Mouse (Mus musculus) megakaryocyte, embryonic 14.5 days (primary cell): ENCODE results near the gene Mxd1. TPM values are rescaled to one million over a fixed set of nuclear protein-coding genes. Genes with fewer than 3 reads are reported as not detected.

Experiments
- H3K27me3 ChIP-seq: replicated peaks from 2 replicates; pipeline ENCODE3; 2012; ENCODE audit warnings: inconsistent platforms
- H3K36me3 ChIP-seq: replicated peaks from 2 replicates; pipeline ENCODE3; 2012; ENCODE audit warnings: low read length, inconsistent platforms, mixed read lengths
- H3K4me1 ChIP-seq: 2 replicates; pipeline ENCODE4 v1.6.1; 2012; ENCODE audit warnings: inconsistent platforms
- H3K4me3 ChIP-seq: replicated peaks from 2 replicates; pipeline ENCODE3; 2012; ENCODE audit warnings: moderate library complexity, mild to moderate bottlenecking, inconsistent platforms
- H3K9me3 ChIP-seq: 2 replicates; pipeline ENCODE4 v1.6.1; 2012; ENCODE audit warnings: inconsistent platforms
- FLI1 ChIP-seq: IDR thresholded peaks from 2 replicates; pipeline ENCODE4 v1.6.1; 2012; ENCODE audit warnings: low read length, inconsistent platforms, mixed read lengths
- GATA1 ChIP-seq: IDR thresholded peaks from 3 replicates; pipeline ENCODE4 v1.6.1; 2012; ENCODE audit warnings: mixed read lengths, low read length, inconsistent platforms, borderline replicate concordance
- polyA plus RNA-seq: library from polyadenylated mRNA; stranded (reverse); fragments of >175 nt; gene quantifications from 2 replicates; pipeline ENCODE4 v1.2.3, GENCODE M21; 2012; ENCODE audit warnings: low replicate concordance; ENCODE audit not compliant: insufficient read depth

Mxd1 gene
- polyA plus RNA-seq, 1 experiment: 47.5 TPM

DNA sequence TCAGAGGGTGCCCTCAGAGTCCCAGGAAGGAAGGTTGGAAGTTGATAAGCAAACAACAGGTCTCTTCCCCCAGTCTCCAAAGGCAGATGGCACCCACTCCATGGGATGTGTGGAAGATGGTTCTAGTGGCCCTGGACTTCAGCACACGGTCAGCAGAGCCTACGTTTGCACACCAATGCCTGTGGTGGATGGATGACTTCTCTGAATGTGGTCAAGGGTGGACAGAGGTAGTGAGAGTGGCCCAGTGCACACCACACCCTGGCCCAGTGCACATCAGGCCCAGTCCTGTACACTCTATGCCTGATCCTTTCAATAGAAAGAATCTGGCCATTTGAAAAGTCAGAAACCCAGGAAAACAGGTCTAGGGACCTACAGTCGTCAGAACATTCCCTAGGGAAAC is 10.5 kb downstream of the Mxd1 start:
- Histone ChIP-seq H3K9me3 (no peaks in the 10 kb centered on the region), H3K4me3 (no peak overlapping the region), H3K36me3 (peaks cover 97% of the 10 kb centered on the region), H3K27me3 (no peaks in the 10 kb centered on the region), H3K4me1 (peaks cover 94% of the 10 kb centered on the region)
- TF ChIP-seq GATA1: no peak
- TF ChIP-seq FLI1: no peak

DNA sequence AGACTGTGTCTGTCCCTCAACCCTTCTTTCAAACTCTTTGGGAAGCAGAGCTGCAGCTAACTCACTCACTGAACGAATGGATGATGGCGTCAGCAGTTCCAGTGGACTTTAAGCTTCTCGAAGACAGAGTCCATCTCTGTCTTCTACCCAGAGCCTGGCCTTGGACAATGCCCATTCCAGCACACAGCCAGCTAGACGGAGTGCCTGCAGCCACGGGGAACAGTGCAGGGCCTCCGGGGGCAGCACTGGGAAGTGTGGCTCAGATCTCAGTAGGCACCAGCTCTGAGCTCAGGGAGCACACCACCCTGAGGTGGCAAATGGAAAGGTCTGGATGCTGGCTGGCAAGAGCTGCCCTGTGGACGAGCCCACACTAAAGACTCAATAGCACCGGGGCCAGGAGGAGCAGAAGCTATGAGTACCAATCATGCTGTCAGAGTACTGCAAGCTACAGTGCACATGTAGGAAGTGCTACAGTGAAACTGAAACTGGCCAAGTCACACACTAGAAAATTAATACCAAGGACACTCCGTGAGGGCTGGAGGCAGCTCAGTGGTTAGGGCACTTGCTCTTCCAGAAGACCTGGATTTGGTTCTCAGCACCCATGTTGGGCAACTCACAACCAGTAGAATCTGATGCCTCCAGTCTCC is 14.6 kb downstream of the Mxd1 start:
- peaks cover 97% of the 10 kb centered on the region for H3K36me3 ChIP-seq

DNA sequence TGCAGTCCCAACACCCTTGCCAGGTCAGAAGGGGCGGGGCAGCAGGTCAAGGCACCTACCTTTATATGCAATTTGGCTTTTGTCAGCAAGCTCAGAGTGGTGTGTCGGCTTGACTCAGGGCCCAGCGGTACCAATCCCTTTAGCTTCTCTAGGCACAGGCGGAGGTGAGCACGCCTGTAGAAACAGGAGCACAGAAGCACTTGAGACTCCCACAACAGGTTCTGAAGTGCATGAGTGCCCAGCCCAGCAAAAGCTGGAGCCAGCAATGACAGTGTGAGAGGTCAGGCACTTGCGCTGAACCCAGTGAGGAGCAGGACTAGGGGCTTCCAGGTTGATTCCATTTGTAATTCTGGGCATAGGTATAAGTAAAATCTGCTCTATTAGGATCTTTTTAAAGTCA is 15.9 kb downstream of the Mxd1 start:
- no peaks in the 10 kb centered on the region for H3K27me3 ChIP-seq
- peaks cover 97% of the 10 kb centered on the region for H3K36me3 ChIP-seq
- H3K9me3 ChIP-seq: no peaks in the 10 kb centered on the region

More for the DNA sequence above, 14.6 kb downstream of the Mxd1 start:
- Histone ChIP-seq H3K27me3 (no peaks in the 10 kb centered on the region), H3K9me3 (no peaks in the 10 kb centered on the region), H3K4me3 (peak overlapping the region; percentile 26), H3K4me1 (peaks cover 92% of the 10 kb centered on the region)
- TF ChIP-seq GATA1 (no peak), FLI1 (no peak)

DNA sequence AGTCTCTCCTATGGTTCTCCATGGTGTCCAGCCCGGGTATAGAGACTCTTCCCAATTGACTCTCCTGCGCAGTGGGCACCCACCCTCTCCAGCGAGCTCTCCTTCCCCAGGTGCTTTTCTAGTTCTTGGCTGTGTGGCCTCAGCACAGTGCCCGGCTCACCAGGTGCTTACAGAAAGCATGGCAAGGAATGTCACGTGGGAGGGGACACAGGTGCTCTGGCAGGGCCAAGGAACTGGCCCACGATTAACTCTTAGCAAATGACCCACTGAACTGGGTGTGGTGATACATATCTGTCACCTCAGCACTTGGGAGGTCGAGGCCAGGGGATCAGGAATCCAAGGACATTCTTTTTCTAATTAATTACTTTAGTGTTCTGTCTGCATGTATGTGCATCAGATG is 22.8 kb downstream of the Mxd1 start:
- TF ChIP-seq GATA1 (no peak), FLI1 (no peak)
- peaks cover 98% of the 10 kb centered on the region for H3K4me1 ChIP-seq
- no peaks in the 10 kb centered on the region for H3K27me3 ChIP-seq
- no peak overlapping the region for H3K4me3 ChIP-seq
- peaks cover 64% of the 10 kb centered on the region for H3K36me3 ChIP-seq
- H3K9me3 ChIP-seq: no peaks in the 10 kb centered on the region

More for the DNA sequence above, 15.9 kb downstream of the Mxd1 start:
- no peak for TF ChIP-seq GATA1
- TF ChIP-seq FLI1: no peak
- Histone ChIP-seq H3K4me1 (peaks cover 94% of the 10 kb centered on the region), H3K4me3 (no peak overlapping the region)

DNA sequence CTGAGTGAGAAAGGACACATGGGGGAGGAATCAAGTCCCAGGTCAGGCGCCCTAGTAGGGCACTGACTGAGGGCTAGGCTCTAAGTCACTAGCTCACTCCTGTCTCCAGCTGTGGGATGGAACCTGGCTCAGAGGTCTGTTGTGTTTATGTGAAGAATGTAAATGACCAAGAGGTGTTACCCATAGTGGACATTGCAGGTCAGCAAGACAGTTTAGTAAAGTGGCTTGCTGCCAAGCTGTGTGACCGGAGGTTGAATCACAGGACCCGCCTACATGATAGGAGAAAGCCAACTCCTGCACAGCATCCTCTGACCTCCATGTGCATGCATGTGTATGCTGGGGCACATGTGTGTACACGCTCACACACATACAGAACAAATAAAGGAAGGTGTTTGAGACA is 23.4 kb downstream of the Mxd1 start:
- no peaks in the 10 kb centered on the region for H3K9me3 ChIP-seq
- no peaks in the 10 kb centered on the region for H3K27me3 ChIP-seq
- TF ChIP-seq FLI1 (no peak), GATA1 (no peak)
- H3K36me3 ChIP-seq: peaks cover 63% of the 10 kb centered on the region
- peaks cover 98% of the 10 kb centered on the region for H3K4me1 ChIP-seq
- H3K4me3 ChIP-seq: no peak overlapping the region

DNA sequence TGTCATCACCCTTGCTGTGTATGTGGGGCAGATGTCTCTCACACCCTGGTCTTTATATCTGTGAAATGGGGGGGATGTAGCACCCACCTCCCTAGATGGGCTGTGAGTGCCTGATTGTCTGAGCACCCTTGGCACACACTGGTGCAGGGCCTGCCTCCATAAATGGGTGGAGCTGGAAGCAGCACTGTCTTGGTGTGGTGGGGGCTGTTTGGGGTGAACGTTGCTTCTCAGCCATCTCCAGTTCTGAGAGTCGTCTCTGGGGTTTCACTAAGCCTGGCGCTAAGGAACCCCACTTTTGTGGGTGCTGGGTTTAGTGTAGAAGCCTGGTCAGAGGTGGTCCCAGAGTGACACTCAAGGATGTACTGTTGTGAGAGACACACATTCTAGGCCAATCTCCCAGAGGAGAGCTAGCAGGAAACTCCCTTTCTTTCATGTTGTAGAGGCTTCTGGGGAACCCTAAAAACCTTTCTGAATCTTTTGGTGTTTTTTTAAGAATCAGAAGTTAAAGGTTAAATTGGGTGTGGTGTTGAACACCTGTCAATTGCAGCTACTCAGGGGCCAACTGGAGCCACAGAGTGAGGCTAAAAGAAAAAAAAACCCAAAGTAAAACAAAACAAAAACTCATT is 24.1 kb downstream of the Mxd1 start:
- Histone ChIP-seq H3K27me3 (no peaks in the 10 kb centered on the region), H3K9me3 (no peaks in the 10 kb centered on the region), H3K36me3 (peaks cover 56% of the 10 kb centered on the region), H3K4me1 (peaks cover 98% of the 10 kb centered on the region), H3K4me3 (peak overlapping the region; percentile 1)
- no peak for TF ChIP-seq FLI1
- no peak for TF ChIP-seq GATA1

DNA sequence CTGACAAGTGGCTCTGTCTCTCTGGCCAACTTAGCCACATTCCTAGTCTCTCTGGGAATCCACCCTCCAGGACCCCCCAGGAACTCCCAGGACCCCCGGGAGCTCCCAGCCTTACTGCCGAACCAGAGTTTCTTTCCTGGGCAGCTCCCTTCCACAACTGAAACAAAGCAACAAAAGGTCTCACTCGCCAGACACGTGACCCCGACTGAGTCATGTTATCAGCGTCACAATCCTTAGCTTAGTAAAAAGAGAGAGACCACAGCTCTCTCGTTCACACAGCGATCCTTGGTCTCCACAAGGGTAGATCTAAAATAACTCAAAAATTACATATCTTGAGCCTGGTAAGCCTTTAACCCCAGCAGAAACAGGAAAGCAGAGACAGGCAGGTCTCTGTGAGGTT is 27.2 kb downstream of the Mxd1 start:
- TF ChIP-seq GATA1 (no peak), FLI1 (no peak)
- Histone ChIP-seq H3K4me3 (no peak overlapping the region), H3K27me3 (no peaks in the 10 kb centered on the region), H3K9me3 (no peaks in the 10 kb centered on the region), H3K4me1 (peaks cover 97% of the 10 kb centered on the region), H3K36me3 (peaks cover 24% of the 10 kb centered on the region)

DNA sequence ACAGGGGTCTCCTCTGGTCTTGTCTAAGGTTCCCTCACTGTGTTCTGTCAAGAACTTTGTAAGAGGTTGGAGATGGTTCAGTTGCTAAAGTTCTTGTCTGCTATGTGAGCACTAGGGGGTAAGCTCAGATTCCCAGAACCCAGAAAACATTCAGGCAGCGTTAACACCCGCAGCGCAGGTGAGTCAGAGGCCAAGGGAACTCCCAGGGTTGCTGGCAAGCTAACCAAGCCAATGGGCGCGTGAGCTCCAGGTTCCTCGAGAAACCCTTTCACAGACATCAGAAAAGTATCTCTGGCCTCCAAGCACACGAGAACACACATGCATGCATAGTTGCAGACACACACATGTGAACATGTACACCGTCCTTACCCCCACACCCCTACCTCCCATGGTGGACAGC is 28.2 kb downstream of the Mxd1 start:
- Histone ChIP-seq H3K9me3 (no peaks in the 10 kb centered on the region), H3K4me1 (peaks cover 97% of the 10 kb centered on the region), H3K27me3 (no peaks in the 10 kb centered on the region), H3K36me3 (peaks cover 15% of the 10 kb centered on the region), H3K4me3 (peak overlapping the region; percentile 84)
- TF ChIP-seq FLI1 (no peak), GATA1 (no peak)

DNA sequence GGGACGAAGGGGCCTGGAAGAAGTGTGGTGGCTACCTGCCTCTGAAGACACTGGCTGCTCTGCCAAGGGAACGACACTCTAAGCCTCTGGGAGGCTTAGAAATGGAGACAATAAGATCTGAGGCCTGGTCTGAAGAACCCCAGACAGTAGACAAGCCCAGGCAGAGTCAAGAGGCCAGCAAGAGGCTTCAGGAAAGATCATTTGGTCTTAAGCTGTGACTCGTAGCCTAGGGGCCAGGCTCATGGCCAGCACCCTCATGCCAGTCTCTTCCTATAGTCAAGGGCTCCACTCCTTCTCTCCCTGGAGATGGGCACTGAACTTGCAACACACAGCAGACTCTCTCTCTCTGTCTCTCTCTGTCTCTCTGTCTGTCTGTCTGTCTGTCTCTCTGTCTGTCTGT is 28.8 kb downstream of the Mxd1 start:
- H3K36me3 ChIP-seq: peaks cover 10% of the 10 kb centered on the region
- H3K4me1 ChIP-seq: peaks cover 97% of the 10 kb centered on the region
- TF ChIP-seq GATA1 (no peak), FLI1 (no peak)
- H3K27me3 ChIP-seq: no peaks in the 10 kb centered on the region
- H3K4me3 ChIP-seq: peak overlapping the region; percentile 86
- H3K9me3 ChIP-seq: no peaks in the 10 kb centered on the region
